Mouse (Mus musculus) skeletal muscle tissue, adult 2 months (tissue): ENCODE measurements around the gene Polrmt.
"Not testable (repeated sequence)": the region's sequence is repeated elsewhere in the genome, so short reads cannot be mapped to it uniquely, and the experiment has no call there.

ENCODE experiments used
- DNase-seq: peaks from one replicate; pipeline ENCODE4 v3.0.0-alpha.2; 2012; ENCODE audit warnings: low read depth, low spot score

Gene Polrmt

GRCm38 (mm10) chr10:79709307-79709706 is 37.1 kb downstream of the Polrmt start:
- no peak for DNase-seq

DNA sequence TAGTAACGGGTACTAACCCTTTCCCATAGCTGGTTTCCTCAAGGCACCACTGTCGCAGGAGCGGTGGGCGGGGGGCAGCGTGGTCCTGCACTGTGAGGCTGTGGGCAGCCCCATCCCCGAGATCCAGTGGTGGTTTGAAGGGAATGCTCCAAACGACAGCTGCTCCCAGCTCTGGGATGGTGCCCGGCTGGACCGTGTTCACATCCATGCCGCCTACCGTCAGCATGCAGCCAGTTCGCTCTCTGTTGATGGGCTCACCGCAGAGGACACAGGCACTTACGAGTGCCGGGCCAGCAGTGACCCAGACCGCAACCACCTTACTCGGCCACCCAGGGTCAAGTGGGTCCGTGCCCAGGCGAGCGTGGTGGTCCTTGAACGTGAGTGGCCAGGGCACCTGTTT is 37.7 kb downstream of the Polrmt start:
- DNase-seq: no peak

- no peak for DNase-seq
Measured at GRCm38 (mm10) chr10:79707759-79708158, 38.6 kb downstream of the Polrmt start.

GRCm38 (mm10) chr10:79707162-79707561 is 39.2 kb downstream of the Polrmt start:
- DNase-seq: peak; percentile 74

DNA sequence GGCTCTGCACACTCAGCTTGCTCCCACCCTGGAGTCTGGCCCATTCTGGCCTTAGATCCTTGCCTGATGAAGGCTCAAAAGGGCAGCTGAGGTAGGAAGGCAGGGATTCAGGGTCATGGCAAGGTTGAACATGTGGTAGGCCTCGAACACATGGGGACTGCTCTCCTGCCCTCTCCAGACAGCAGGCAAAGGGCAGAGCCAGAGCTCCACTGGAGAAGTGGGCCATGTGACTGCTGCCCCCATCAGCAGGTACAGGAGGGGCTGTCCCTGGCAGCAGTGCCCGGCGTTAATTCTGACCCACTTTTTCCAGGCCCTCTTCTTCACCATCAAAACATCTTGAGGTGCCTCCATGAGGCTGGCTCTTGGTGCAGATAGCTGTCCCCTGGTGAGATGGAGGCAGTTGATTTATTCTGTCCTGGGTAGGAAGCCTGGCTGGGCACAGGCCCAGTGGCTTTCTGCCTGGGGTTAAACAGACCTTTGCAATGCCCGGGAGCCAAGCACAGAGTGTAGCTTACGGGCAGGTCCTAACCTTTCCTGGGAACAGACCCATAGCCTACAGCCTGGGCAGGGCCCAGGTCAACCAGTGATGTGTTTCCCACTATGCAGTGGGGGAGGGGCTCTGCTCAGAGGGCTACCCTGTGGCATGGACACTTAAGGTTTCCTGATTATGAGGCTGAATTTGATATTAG is 39.8 kb downstream of the Polrmt start:
- peak; percentile 89 for DNase-seq

DNA sequence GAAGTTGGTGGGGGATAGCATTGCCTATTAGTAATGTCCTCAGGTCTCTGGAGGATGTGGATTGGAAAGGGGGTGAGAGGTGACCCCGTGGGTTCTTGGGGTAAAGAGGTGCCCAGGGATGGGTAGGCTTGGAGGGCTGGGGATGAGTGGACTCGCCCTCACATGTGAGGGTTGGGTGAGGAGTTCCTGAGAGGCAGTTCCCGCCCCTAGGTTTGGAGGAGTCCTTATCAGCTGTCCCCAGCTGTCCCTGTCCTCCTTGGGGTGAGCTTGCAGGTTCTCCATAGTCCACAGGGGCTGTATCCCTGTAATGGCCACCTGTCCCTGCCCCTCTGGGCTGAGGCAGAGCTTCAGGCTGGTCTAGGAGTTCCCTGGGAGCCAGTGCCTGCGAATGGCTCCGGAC is 40.4 kb downstream of the Polrmt start:
- DNase-seq: no peak

DNA sequence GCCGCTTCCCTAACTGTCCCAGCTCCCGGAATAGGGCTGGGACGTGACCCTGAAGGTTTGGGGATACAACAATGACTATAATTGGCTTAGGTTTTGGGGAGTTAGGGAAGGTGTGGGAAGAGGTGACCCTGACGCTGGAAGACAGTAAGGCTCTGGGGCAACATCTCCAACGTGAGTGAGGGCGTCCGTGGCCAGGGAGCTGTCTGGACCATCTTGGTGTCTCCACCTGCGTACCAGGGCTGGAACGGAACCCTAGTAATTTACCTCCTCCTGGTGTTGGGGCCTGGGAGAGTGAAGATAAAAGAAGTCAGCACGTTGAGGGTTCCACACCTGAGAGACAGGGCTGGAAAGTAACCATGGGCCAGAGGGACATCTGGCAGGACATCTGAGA is 41.4 kb downstream of the Polrmt start:
- DNase-seq: no peak

- peak; percentile 99 for DNase-seq
Measured at GRCm38 (mm10) chr10:79704065-79704969, 42.1 kb downstream of the Polrmt start, which contains the start of gene Bsg. Gene Bsg, plus strand, starts transcription at chr10:79704491.

DNA sequence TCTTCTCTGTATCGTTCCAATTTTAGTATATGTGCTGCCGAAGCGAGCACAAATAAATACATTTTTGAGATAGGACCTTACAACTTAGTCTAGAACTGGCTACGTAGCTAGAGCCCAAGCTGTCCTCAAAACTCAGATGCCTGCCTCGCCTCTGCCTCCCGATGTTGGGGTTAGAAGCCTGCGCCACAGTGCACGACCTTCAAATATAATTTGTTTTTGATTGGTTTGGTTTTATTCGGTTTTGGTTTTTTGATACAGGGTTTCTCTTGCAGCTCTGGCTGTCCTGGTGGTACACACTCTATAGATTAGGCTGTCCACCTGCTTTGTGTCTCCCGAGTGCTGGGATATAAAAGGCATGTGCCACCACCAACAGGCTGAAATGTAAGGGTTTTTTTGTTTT is 42.8 kb downstream of the Polrmt start:
- DNase-seq: no peak

GRCm38 (mm10) chr10:79702970-79703369 is 43.4 kb downstream of the Polrmt start:
- not testable (repeated sequence) for DNase-seq

DNA sequence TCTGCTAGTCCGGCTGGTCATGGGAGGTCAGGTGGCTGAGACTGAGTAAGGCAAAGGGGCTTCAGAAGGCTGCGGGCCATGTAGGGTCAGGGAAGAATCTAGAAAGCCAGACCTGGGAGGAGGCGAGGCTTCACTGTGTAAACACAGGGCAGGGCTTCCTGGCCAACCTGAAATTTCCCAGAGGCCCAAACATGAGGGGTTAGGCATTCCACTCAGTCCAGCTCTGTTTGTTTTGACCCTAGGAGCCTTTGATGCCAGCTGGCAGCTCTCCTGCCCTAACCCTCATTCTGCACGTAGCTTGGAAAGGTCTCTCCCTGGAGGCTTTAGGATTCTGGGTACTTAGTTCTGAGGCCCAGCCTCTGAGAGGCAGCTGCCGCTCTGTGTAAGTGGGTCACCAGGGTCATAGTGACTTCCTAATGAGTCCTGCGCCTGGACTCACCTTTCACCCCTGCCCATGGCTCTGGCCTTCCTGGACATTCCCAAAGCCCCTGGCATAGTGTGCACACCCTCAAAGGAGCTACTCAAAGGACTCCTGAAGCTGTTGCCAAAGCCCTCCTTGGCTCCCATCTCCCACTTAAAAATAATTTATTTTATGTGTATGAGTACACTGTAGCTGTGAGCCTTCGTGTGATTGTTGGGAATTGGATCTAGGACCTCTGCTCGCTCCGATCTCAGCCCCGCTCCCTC is 44.8 kb downstream of the Polrmt start:
- no peak for DNase-seq

- DNase-seq: no peak
Measured at GRCm38 (mm10) chr10:79700676-79701075, 45.7 kb downstream of the Polrmt start.

- DNase-seq: no peak
Measured at GRCm38 (mm10) chr10:79698459-79698858, 47.9 kb downstream of the Polrmt start.

DNA sequence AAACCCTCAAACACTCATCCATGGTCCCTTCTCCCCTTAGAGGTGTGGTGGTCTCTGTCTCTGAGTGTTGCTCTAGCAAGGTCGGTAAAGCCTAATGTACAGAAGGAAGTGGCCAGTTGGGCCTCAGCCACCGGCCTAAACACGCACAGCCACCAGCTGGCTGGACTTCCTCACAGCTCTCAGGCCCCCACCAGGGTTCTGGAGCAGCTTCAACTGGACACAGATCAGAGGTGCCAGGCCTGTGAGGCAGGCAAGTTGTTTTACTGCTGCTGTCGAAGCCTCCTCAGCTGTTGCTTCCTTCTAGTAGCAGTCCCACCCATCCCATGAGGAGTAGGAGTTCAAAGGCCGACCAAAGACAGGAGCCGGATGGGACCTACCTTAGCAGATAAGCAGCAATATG is 48.5 kb downstream of the Polrmt start:
- DNase-seq: no peak

- no peak for DNase-seq
Measured at GRCm38 (mm10) chr10:79696129-79696651, 50.2 kb downstream of the Polrmt start.

- peak; percentile 81 for DNase-seq
Measured at GRCm38 (mm10) chr10:79695231-79696128, 50.9 kb downstream of the Polrmt start.

DNA sequence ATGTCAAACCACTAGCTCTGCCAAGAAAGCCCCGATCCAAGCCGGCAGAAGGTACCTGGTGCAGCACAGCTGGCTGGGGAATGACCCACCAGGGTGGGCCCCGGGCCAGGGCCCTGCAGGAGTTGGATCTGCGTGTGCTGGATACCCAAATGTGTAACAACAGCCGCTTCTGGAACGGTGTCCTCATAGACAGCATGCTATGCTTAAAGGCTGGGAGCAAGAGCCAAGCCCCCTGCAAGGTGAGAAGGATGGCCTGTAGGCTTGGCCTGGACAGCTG is 52.1 kb downstream of the Polrmt start:
- no peak for DNase-seq

GRCm38 (mm10) chr10:79693580-79694378 is 52.6 kb downstream of the Polrmt start:
- no peak for DNase-seq

DNA sequence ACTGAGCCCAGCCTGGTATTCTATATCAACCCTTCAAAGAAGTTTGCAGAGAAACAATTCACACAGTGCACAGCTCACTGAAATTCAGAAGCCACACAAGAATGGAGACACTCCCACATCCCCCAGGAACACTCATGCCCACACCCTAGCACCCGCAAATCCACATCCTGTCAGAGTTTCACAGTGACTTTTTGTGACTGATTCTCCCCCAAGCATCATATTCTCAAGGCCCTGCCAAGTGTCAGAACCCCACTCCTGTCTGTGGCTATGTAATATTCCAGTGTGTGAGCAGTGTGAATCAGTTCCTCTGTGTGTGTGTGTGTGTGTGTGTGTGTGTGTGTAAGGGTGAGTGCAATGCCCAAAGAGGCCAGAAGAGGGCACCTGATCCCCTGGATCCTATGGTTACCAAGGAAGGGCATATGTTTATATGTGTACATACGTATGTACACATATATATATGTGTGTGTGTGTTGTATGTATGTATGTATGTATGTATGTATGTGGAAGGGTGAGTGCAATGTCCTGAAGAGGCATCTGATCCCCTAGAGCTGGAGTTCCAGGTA is 54.3 kb downstream of the Polrmt start:
- no peak for DNase-seq

GRCm38 (mm10) chr10:79689178-79689577 is 57.2 kb downstream of the Polrmt start:
- no peak for DNase-seq
